Comparison of ENCODE assay signal across 12 mouse cellular contexts in the genomic region with DNA sequence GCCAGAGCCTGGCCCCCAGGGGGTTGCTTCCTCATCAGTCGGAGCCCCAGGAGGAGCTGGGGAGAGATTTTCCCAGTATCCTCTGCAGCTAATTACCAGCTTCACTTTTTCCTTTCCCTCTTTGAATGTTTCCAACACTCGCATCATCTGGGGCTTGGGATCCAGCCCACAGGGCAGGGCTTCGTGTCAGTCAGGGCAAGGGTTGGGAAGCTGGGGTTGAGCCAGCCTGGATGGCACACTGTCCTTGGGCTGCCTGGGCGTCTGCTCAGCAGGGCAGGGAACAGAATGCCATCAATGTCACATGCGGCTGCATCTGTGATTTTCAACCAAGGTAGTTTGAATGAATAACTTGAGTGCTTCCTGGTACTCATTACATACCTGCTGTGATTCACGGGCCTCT. TPM values are rescaled to one million over a fixed set of nuclear protein-coding genes. Genes with fewer than 3 reads are reported as not detected.
DNase-seq lines count a peak whose midpoint lies in the region; ATAC-seq lines count a peak whose summit lies in the region.
"Had no signal": no experiment of that assay in that cellular context is flagged by ENCODE, and none has a peak within 500 bp of the region (broad histone marks: within the 10 kb centered on the region; RNA-seq: fewer than 3 reads in every experiment).

No protein-coding gene starts in this region.

- H3K4me1 ChIP-seq in forebrain, embryonic 12.5 days, result peaks cover 51% of the 10 kb centered on the region
- peaks cover 17% of the 10 kb centered on the region for H3K4me1 ChIP-seq in forebrain, embryonic 11.5 days (replicated peaks; ENCODE audit: control insufficient read depth, insufficient read depth, low read length)

- DNase-seq in forebrain, embryonic 11.5 days (ENCODE audit: low spot score), result no peak
- DNase-seq in layer of hippocampus, adult 11-12 months (ENCODE audit: low spot score), result peak; percentile 24
- no peak for DNase-seq in layer of hippocampus, postnatal 10 days (ENCODE audit: low spot score in 2 of 2)
- peak; percentile 82 for DNase-seq in adrenal gland, postnatal 14 days
- peak; percentile 24 for DNase-seq in large intestine, adult 2 months (ENCODE audit: low read depth, low spot score)
- DNase-seq in lung, postnatal 36 days, result no peak
- DNase-seq: heart, adult 2 months; liver; lung, postnatal 10 days had no signal

- H3K4me3 ChIP-seq in forebrain, embryonic 12.5 days (replicated peaks), result no peak overlapping the region
- no peak overlapping the region for H3K4me3 ChIP-seq in forebrain, embryonic 11.5 days (ENCODE audit: low read depth, low read length)
- H3K4me3 ChIP-seq: forebrain, embryonic 15.5 days; heart, adult 2 months had no signal

- no peak overlapping the region for H3K9ac ChIP-seq in forebrain, embryonic 12.5 days
- H3K9ac ChIP-seq in forebrain, embryonic 11.5 days (ENCODE audit: low read length), result no peak overlapping the region
- H3K9ac ChIP-seq: forebrain, embryonic 15.5 days had no signal

- ATAC-seq in forebrain, embryonic 12.5 days (ENCODE audit: low FRiP score), result no peak
- ATAC-seq in forebrain, embryonic 11.5 days (replicated peaks; ENCODE audit: low FRiP score), result no peak
- ATAC-seq: forebrain, embryonic 15.5 days; Patski had no signal

- H3K9me3 ChIP-seq in forebrain, embryonic 12.5 days, result no peaks in the 10 kb centered on the region
- no peaks in the 10 kb centered on the region for H3K9me3 ChIP-seq in forebrain, embryonic 11.5 days (ENCODE audit: control insufficient read depth, low read length)
- H3K9me3 ChIP-seq: forebrain, embryonic 15.5 days had no signal

- H3K27me3 ChIP-seq in forebrain, embryonic 12.5 days, result peaks cover 33% of the 10 kb centered on the region
- no peaks in the 10 kb centered on the region; the same call in 1 of the 2 replicates for H3K27me3 ChIP-seq in forebrain, embryonic 11.5 days (ENCODE audit: control insufficient read depth, insufficient read depth, low read length)
- H3K27me3 ChIP-seq: forebrain, embryonic 15.5 days; Patski had no signal

- no peak overlapping the region for H3K4me2 ChIP-seq in forebrain, embryonic 12.5 days
- no peak overlapping the region for H3K4me2 ChIP-seq in forebrain, embryonic 11.5 days (ENCODE audit: low read depth, low read length, severe bottlenecking)
- H3K4me2 ChIP-seq: forebrain, embryonic 15.5 days had no signal

- H3K36me3 ChIP-seq in forebrain, embryonic 12.5 days (replicated peaks), result no peaks in the 10 kb centered on the region
- H3K36me3 ChIP-seq in forebrain, embryonic 11.5 days (ENCODE audit: control insufficient read depth, insufficient read depth, low read length), result no peaks in the 10 kb centered on the region
- H3K36me3 ChIP-seq: forebrain, embryonic 15.5 days had no signal

- H3K27ac ChIP-seq in forebrain, embryonic 12.5 days, result 0 out of 2 replicates have a peak overlapping the region, but pooled peaks have one; percentile 19
- no peak overlapping the region for H3K27ac ChIP-seq in forebrain, embryonic 11.5 days (ENCODE audit: low read depth, low read length)
- H3K27ac ChIP-seq: forebrain, embryonic 15.5 days; heart, adult 2 months had no signal

- WGBS in forebrain, embryonic 12.5 days, result 45% methylated on average over 6 of the region's 6 CpGs
- 42% methylated on average over 6 of the region's 6 CpGs for WGBS in forebrain, embryonic 11.5 days
- WGBS in large intestine, adult 2 months, result 33% methylated on average over 6 of the region's 6 CpGs

RNA-seq across cellular contexts. Expression of a gene that starts 52.4 kb away (rescaled TPM):
- 55.6 and 56.2 TPM in 2 replicates for polyA plus RNA-seq in forebrain, embryonic 12.5 days (2016; fragmentation: Nextera tagmentation; extraction: Ambion mirVana)
- polyA plus RNA-seq in forebrain, embryonic 11.5 days (2014; fragmentation: Nextera tagmentation; extraction: Ambion mirVana), result 57.8 and 58.2 TPM in 2 replicates
- 10 to 100 TPM; 63.2 to 72.5 TPM for total RNA-seq in layer of hippocampus, postnatal 10 days (2021)
- total RNA-seq in adrenal gland, postnatal 14 days (2021), result 98.9 and 107 TPM in 2 replicates
- polyA plus RNA-seq in large intestine, adult 2 months (2012; rRNA removed), result 55.5 and 79.8 TPM in 2 replicates

Comparison
In these comparisons a context has a peak if more than half of its experiments do, and no peak if none do; other contexts are left out.
1. DNase-seq: peak in layer of hippocampus, adult 11-12 months (single experiment), adrenal gland, postnatal 14 days (single experiment) and large intestine, adult 2 months (single experiment); none in forebrain, embryonic 11.5 days (single experiment), layer of hippocampus, postnatal 10 days (0 of 2) and lung, postnatal 36 days (single experiment).